Mouse (Mus musculus) heart, adult 2 months (tissue): ENCODE results near the gene Epas1. TPM values are rescaled to one million over a fixed set of nuclear protein-coding genes. Genes with fewer than 3 reads are reported as not detected.

Source experiments
- DNase-seq, 2 experiments: peaks; one replicate each; pipeline ENCODE4 v3.0.0; 2021
- H3K27ac ChIP-seq: fragments of 200-600 bp; 2 replicates; pipeline ENCODE4 v1.8.1; 2022
- H3K27me3 ChIP-seq: fragments of 200-500 bp; 2 replicates; pipeline ENCODE4 v1.6.1; 2012; ENCODE audit warnings: mild to moderate bottlenecking, low read length, inconsistent platforms, mixed read lengths; ENCODE audit not compliant: control insufficient read depth, insufficient read depth
- H3K36me3 ChIP-seq: fragments of 200-500 bp; 2 replicates; pipeline ENCODE4 v1.6.1; 2012; ENCODE audit warnings: low read length, inconsistent platforms; ENCODE audit not compliant: control insufficient read depth, insufficient read depth
- H3K4me1 ChIP-seq: fragments of 200-500 bp; 2 replicates; pipeline ENCODE4 v1.6.1; 2011; ENCODE audit warnings: low read length; ENCODE audit not compliant: control insufficient read depth, insufficient read depth
- H3K4me3 ChIP-seq: fragments of 200-600 bp; 2 replicates; pipeline ENCODE4 v1.8.1; 2022
- H3K79me2 ChIP-seq: fragments of 200-500 bp; replicated peaks from 2 replicates; pipeline ENCODE4 v1.6.1; 2012; ENCODE audit warnings: mild to moderate bottlenecking, inconsistent platforms, low read length, moderate library complexity, mixed read lengths; ENCODE audit not compliant: control insufficient read depth, insufficient read depth
- H3K9ac ChIP-seq: fragments of 200-500 bp; 2 replicates; pipeline ENCODE4 v1.6.1; 2012; ENCODE audit warnings: low read depth, mild to moderate bottlenecking, control low read depth, inconsistent platforms, low read length, mixed read lengths
- CTCF ChIP-seq: fragments of 200-600 bp; IDR thresholded peaks from 2 replicates; pipeline ENCODE4 v1.8.1; 2022; ENCODE audit warnings: antibody characterized with exemption, mild to moderate bottlenecking, moderate library complexity
- EP300 ChIP-seq: fragments of 200-500 bp; IDR thresholded peaks from 2 replicates; pipeline ENCODE4 v1.6.1; 2011; ENCODE audit warnings: low read depth, low read length, control low read depth; ENCODE audit not compliant: insufficient read depth
- POLR2A ChIP-seq: fragments of 200-500 bp; IDR thresholded peaks from 2 replicates; pipeline ENCODE4 v1.6.1; 2011; ENCODE audit warnings: mild to moderate bottlenecking, low read depth, low read length, control low read depth; ENCODE audit not compliant: insufficient read depth
- WGBS: fragments of 180-500 bp; shearing (Covaris S2); methylation state at CpG from one replicate; pipeline ENCODE4 v1.1.7; 2018; 5-methylcytosine and 5-hydroxymethylcytosine counted together
- intact Hi-C: fragments of 180-260 bp; cut with DNase I; formaldehyde crosslinking; loops from one replicate; pipeline ENCODE4 v1.15.1; 2025
- polyA plus RNA-seq: library from polyadenylated mRNA; depleted of rRNA; stranded (reverse); fragments of >200 nt; gene quantifications from 2 replicates; pipeline ENCODE4 v1.2.3, GENCODE M21; 2012
- total RNA-seq, 2 experiments: library from RNA; stranded (reverse); gene quantifications; 2 replicates each; pipeline ENCODE4 v1.2.3; 2021

Epas1 gene
- total and polyA plus RNA-seq, 3 experiments: 119 to 277 (median 244) TPM

DNA sequence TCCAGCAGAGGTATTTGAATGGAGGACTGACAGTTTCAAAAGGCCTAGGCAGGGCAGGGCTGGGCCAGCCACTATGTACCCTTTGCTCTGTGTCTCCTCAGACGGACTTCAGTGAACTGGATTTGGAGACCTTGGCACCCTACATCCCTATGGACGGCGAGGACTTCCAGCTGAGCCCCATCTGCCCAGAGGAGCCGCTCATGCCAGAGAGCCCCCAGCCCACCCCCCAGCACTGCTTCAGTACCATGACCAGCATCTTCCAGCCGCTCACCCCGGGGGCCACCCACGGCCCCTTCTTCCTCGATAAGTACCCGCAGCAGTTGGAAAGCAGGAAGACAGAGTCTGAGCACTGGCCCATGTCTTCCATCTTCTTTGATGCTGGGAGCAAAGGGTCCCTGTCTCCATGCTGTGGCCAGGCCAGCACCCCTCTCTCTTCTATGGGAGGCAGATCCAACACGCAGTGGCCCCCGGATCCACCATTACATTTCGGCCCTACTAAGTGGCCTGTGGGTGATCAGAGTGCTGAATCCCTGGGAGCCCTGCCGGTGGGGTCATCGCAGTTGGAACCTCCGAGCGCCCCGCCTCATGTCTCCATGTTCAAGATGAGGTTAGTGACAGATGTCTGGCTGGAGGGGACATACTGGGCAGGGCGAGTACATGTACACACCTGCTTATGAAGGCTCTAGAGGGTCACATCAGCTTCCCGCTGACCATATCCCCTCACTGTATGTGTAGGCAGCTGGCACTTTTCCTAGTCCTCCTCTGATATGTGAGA, 74.1 kb downstream of the Epas1 start:
- Histone ChIP-seq H3K4me1 (no peaks in the 10 kb centered on the region), H3K9ac (no peak overlapping the region), H3K27ac (no peak overlapping the region), H3K36me3 (no peaks in the 10 kb centered on the region), H3K27me3 (no peaks in the 10 kb centered on the region), H3K4me3 (no peak overlapping the region), H3K79me2 (no peaks in the 10 kb centered on the region)
- TF ChIP-seq CTCF (no peak), EP300 (no peak), POLR2A (no peak)
- intact Hi-C loops: no loop called here
- peak in 1 of 2 experiments; percentile 1 for DNase-seq
- 92% methylated on average over 19 of the region's 19 CpGs for WGBS

DNA sequence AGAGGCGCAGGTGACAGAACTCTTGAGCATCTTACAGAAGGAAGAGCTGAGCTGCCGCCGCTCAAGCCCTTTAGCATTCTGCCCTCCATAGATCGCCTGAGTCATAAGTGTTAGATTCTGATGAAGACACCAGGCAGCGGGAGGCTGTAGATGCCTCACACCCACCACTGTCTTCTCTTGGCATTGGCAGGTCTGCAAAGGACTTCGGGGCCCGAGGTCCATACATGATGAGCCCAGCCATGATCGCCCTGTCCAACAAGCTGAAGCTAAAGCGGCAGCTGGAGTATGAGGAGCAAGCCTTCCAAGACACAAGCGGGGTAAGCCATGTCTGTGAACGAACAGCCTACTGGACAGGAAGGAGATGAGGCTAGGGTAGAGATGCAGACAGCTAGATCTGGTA, 75.0 kb downstream of the Epas1 start:
- no peaks in the 10 kb centered on the region for H3K36me3 ChIP-seq
- intact Hi-C loops: no loop called here
- no peak for DNase-seq
- no peak overlapping the region for H3K4me3 ChIP-seq
- 96% methylated on average over 11 of the region's 11 CpGs for WGBS
- TF ChIP-seq CTCF (no peak), EP300 (no peak), POLR2A (no peak)
- H3K79me2 ChIP-seq: no peaks in the 10 kb centered on the region
- no peaks in the 10 kb centered on the region for H3K27me3 ChIP-seq
- H3K9ac ChIP-seq: no peak overlapping the region
- no peaks in the 10 kb centered on the region for H3K4me1 ChIP-seq
- H3K27ac ChIP-seq: no peak overlapping the region

DNA sequence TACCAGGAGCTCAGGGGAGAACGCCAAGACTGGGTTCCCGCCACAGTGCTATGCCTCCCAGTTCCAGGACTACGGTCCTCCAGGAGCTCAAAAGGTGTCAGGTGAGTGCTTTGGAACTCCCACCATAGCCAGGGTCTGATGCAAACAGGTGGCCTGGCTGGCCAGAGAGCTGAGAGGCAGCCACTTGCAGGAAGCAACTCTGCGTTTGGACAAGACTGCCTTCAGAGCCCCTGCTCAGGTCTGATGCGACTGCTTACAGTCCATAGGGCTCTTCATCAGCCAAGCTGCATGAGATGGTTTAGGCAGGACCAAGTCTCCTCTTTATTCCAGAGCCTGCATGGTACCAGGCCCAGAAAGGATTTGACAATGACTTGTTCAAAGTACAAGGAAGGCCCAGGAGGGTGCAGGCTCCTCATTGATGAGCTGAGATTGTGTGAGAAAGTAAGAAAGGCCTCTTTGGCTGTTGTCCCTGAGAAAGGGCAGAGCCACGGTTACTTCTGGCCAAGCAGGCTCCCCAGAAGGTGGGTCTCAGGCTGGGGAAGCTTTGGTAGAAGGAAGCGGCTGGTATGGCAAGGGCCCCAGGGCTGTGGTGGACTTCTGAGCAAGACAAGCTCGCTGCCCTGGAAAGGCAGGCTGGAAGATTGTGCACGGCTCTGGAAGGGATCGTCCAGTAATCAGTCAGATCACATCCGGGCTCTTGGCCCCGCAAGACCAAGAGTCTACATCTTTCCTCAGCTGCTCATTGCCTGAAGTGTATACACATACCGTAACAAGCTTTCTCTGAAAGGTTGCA, 76.1 kb downstream of the Epas1 start:
- TF ChIP-seq CTCF (no peak), POLR2A (no peak), EP300 (no peak)
- H3K36me3 ChIP-seq: no peaks in the 10 kb centered on the region
- intact Hi-C loops: loop anchor here (5.0 kb wide), 2 partner anchors 78 to 332 kb away; no protein-coding TSS in a partner anchor
- H3K9ac ChIP-seq: no peak overlapping the region
- no peaks in the 10 kb centered on the region for H3K4me1 ChIP-seq
- no peaks in the 10 kb centered on the region for H3K79me2 ChIP-seq
- WGBS: 88% methylated on average over 13 of the region's 13 CpGs
- no peaks in the 10 kb centered on the region for H3K27me3 ChIP-seq
- no peak overlapping the region for H3K27ac ChIP-seq
- no peak overlapping the region for H3K4me3 ChIP-seq
- DNase-seq: no peak

DNA sequence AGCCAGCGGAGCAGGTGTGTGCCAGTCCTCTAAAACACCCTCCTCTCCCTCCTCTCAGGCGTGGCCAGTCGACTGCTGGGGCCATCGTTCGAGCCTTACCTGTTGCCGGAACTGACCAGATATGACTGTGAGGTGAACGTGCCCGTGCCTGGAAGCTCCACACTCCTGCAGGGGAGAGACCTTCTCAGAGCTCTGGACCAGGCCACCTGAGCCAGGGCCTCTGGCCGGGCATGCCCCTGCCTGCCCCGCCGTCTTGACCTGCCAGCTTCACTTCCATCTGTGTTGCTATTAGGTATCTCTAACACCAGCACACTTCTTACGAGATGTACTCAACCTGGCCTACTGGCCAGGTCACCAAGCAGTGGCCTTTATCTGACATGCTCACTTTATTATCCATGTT, 77.4 kb downstream of the Epas1 start:
- intact Hi-C loops: loop anchor here (5.0 kb wide), 2 partner anchors 76 to 334 kb away; no protein-coding TSS in a partner anchor
- Histone ChIP-seq H3K79me2 (no peaks in the 10 kb centered on the region), H3K27ac (no peak overlapping the region), H3K4me3 (no peak overlapping the region), H3K4me1 (no peaks in the 10 kb centered on the region), H3K36me3 (no peaks in the 10 kb centered on the region), H3K9ac (no peak overlapping the region), H3K27me3 (no peaks in the 10 kb centered on the region)
- TF ChIP-seq CTCF (no peak), POLR2A (no peak), EP300 (no peak)
- 90% methylated on average over 12 of the region's 12 CpGs for WGBS
- no peak for DNase-seq

DNA sequence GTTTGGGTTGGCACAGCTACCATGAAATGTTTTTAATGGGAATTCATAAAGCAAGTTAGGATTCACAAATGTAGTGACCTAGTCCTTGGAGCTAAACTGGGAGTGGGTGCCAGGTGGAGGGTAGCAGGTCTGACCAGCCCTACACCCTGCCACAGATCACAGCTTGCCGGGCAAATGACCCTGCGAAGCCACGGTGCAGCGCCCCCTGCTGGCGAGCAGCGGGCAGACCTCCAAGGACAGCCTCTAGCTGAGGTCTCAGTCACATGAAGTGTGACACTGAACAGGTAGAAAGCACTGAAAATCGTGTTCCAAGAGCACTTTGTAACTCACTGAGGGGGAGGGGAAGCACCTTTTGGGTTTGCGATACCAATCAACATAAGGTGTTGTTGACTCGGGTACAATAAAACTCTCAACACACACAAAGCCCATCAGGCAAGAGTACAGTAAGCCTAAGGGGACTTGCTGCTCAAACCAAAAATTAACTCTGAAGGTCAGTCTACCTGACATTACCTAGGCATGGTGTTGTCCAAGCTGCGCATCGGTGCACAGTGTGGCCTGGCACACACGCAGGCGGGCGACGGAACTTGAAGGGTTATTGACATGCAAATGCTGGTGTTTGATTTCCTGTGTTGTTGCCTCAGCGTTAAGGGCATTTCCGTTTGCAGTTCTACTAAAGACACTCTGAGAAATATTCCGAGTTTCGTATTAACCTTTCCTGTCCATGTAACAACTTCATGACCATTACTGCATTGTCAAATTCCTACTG, 79.2 kb downstream of the Epas1 start:
- H3K27ac ChIP-seq: no peak overlapping the region
- H3K9ac ChIP-seq: no peak overlapping the region
- 69% methylated on average over 19 of the region's 19 CpGs for WGBS
- no peaks in the 10 kb centered on the region for H3K79me2 ChIP-seq
- no peaks in the 10 kb centered on the region for H3K36me3 ChIP-seq
- no peak overlapping the region for H3K4me3 ChIP-seq
- no peaks in the 10 kb centered on the region for H3K4me1 ChIP-seq
- intact Hi-C loops: loop anchor here (5.0 kb wide), 2 partner anchors 75 to 335 kb away; no protein-coding TSS in a partner anchor
- DNase-seq: peak; percentile 44 to 66
- no peak for TF ChIP-seq EP300
- TF ChIP-seq POLR2A: no peak
- TF ChIP-seq CTCF: peak; percentile 95
- H3K27me3 ChIP-seq: no peaks in the 10 kb centered on the region
